Mouse (Mus musculus): Measurements from ENCODE around the gene Zfp235. TPM values are rescaled to one million over a fixed set of nuclear protein-coding genes. Genes with fewer than 3 reads are reported as not detected.
A peak's percentile ranks its signal among the peaks of the same experiment; 100 is the strongest.

Zfp235 gene
- polyA plus RNA-seq, 1 experiment from 2014 or later, result 16.8 TPM

- Histone ChIP-seq H3K9me3 (ENCODE audit: control insufficient read depth, low read length) (peaks cover 17% of the 10 kb centered on the region), H3K9ac (ENCODE audit: low read depth, low read length) (peak overlapping the region; percentile 75), H3K4me3 (ENCODE audit: low read length) (peak overlapping the region; percentile 63), H3K36me3 (ENCODE audit: control insufficient read depth, insufficient read depth, low read length) (peaks cover 7% of the 10 kb centered on the region; the same call in 1 of the 2 replicates), H3K27me3 (ENCODE audit: control insufficient read depth, insufficient read depth, low read length) (no peaks in the 10 kb centered on the region), H3K27ac (ENCODE audit: low read depth, low read length) (peak overlapping the region; percentile 75; the same call in 1 of the 2 replicates), H3K4me1 (ENCODE audit: control insufficient read depth, insufficient read depth, low read length) (no peaks in the 10 kb centered on the region), H3K4me2 (replicated peaks; ENCODE audit: low read depth, low read length) (peak overlapping the region; percentile 72)
- 10% methylated on average over 12 of the region's 12 CpGs for WGBS
- peak; percentile 33; the same call in 1 of the 2 replicates for ATAC-seq (ENCODE audit: low FRiP score, low TSS enrichment)
These were observed 21.0 kb upstream of the Zfp235 start for GRCm38 (mm10) chr7:24113001-24113400.

GRCm38 (mm10) chr7:24116655-24117054, 17.3 kb upstream of the Zfp235 start:
- Histone ChIP-seq H3K9me3 (ENCODE audit: control insufficient read depth, low read length) (no peaks in the 10 kb centered on the region), H3K4me3 (ENCODE audit: low read length) (no peak overlapping the region), H3K27me3 (ENCODE audit: control insufficient read depth, insufficient read depth, low read length) (no peaks in the 10 kb centered on the region), H3K4me1 (ENCODE audit: control insufficient read depth, insufficient read depth, low read length) (no peaks in the 10 kb centered on the region), H3K9ac (ENCODE audit: low read depth, low read length) (no peak overlapping the region), H3K27ac (ENCODE audit: low read depth, low read length) (no peak overlapping the region), H3K36me3 (ENCODE audit: control insufficient read depth, insufficient read depth, low read length) (no peaks in the 10 kb centered on the region), H3K4me2 (replicated peaks; ENCODE audit: low read depth, low read length) (no peak overlapping the region)
- WGBS, result 83% methylated on average over 4 of the region's 4 CpGs
- no peak for ATAC-seq (ENCODE audit: low FRiP score, low TSS enrichment)

- WGBS, result 20% methylated on average over 6 of the region's 6 CpGs
- H3K4me1 ChIP-seq (ENCODE audit: control insufficient read depth, insufficient read depth, low read length), result peaks cover 5% of the 10 kb centered on the region; the same call in 1 of the 2 replicates
- no peaks in the 10 kb centered on the region for H3K9me3 ChIP-seq (ENCODE audit: control insufficient read depth, low read length)
- peak overlapping the region; percentile 24; the same call in 1 of the 2 replicates for H3K27ac ChIP-seq (ENCODE audit: low read depth, low read length)
- peak overlapping the region; percentile 78 for H3K4me3 ChIP-seq (ENCODE audit: low read length)
- peaks cover 15% of the 10 kb centered on the region; the same call in 1 of the 2 replicates for H3K36me3 ChIP-seq (ENCODE audit: control insufficient read depth, insufficient read depth, low read length)
- H3K27me3 ChIP-seq (ENCODE audit: control insufficient read depth, insufficient read depth, low read length), result no peaks in the 10 kb centered on the region
- peak; percentile 36; the same call in 1 of the 2 replicates for ATAC-seq (ENCODE audit: low FRiP score, low TSS enrichment)
- H3K9ac ChIP-seq (ENCODE audit: low read depth, low read length), result peak overlapping the region; percentile 76
- H3K4me2 ChIP-seq (replicated peaks; ENCODE audit: low read depth, low read length), result peak overlapping the region; percentile 63
These were observed 459 bp upstream of the Zfp235 start for GRCm38 (mm10) chr7:24133425-24133995.

GRCm38 (mm10) chr7:24142566-24142965, 8.6 kb downstream of the Zfp235 start:
- H3K9ac ChIP-seq (ENCODE audit: low read depth, low read length), result no peak overlapping the region
- WGBS, result 95% methylated on average over 6 of the region's 6 CpGs
- H3K36me3 ChIP-seq (ENCODE audit: control insufficient read depth, insufficient read depth, low read length), result peaks cover 21% of the 10 kb centered on the region; the same call in 1 of the 2 replicates
- H3K4me3 ChIP-seq (ENCODE audit: low read length), result no peak overlapping the region
- no peaks in the 10 kb centered on the region; the same call in 1 of the 2 replicates for H3K9me3 ChIP-seq (ENCODE audit: control insufficient read depth, low read length)
- no peak overlapping the region for H3K27ac ChIP-seq (ENCODE audit: low read depth, low read length)
- H3K27me3 ChIP-seq (ENCODE audit: control insufficient read depth, insufficient read depth, low read length), result no peaks in the 10 kb centered on the region
- no peaks in the 10 kb centered on the region for H3K4me1 ChIP-seq (ENCODE audit: control insufficient read depth, insufficient read depth, low read length)
- no peak overlapping the region for H3K4me2 ChIP-seq (replicated peaks; ENCODE audit: low read depth, low read length)
- ATAC-seq (ENCODE audit: low FRiP score, low TSS enrichment), result no peak

GRCm38 (mm10) chr7:24153272-24153671, 19.3 kb downstream of the Zfp235 start:
- WGBS, result 22% methylated on average over 1 of the region's 1 CpGs
- Histone ChIP-seq H3K9ac (ENCODE audit: low read depth, low read length) (no peak overlapping the region), H3K4me3 (ENCODE audit: low read length) (no peak overlapping the region), H3K27me3 (ENCODE audit: control insufficient read depth, insufficient read depth, low read length) (no peaks in the 10 kb centered on the region), H3K4me2 (replicated peaks; ENCODE audit: low read depth, low read length) (no peak overlapping the region), H3K27ac (ENCODE audit: low read depth, low read length) (no peak overlapping the region), H3K36me3 (ENCODE audit: control insufficient read depth, insufficient read depth, low read length) (no peaks in the 10 kb centered on the region), H3K4me1 (ENCODE audit: control insufficient read depth, insufficient read depth, low read length) (no peaks in the 10 kb centered on the region), H3K9me3 (ENCODE audit: control insufficient read depth, low read length) (no peaks in the 10 kb centered on the region)
- no peak for ATAC-seq (ENCODE audit: low FRiP score, low TSS enrichment)

GRCm38 (mm10) chr7:24172191-24172590, 38.2 kb downstream of the Zfp235 start:
- Histone ChIP-seq H3K4me3 (ENCODE audit: low read length) (no peak overlapping the region), H3K4me2 (replicated peaks; ENCODE audit: low read depth, low read length) (no peak overlapping the region), H3K9ac (ENCODE audit: low read depth, low read length) (no peak overlapping the region), H3K9me3 (ENCODE audit: control insufficient read depth, low read length) (no peaks in the 10 kb centered on the region), H3K36me3 (ENCODE audit: control insufficient read depth, insufficient read depth, low read length) (no peaks in the 10 kb centered on the region), H3K27ac (ENCODE audit: low read depth, low read length) (no peak overlapping the region), H3K27me3 (ENCODE audit: control insufficient read depth, insufficient read depth, low read length) (no peaks in the 10 kb centered on the region), H3K4me1 (ENCODE audit: control insufficient read depth, insufficient read depth, low read length) (no peaks in the 10 kb centered on the region)
- WGBS, result 69% methylated on average over 4 of the region's 4 CpGs
- ATAC-seq (ENCODE audit: low FRiP score, low TSS enrichment), result no peak

GRCm38 (mm10) chr7:24174618-24175336, 40.8 kb downstream of the Zfp235 start, which contains the start of gene Zfp114:
TSS of gene Zfp114 (plus strand) at chr7:24175060.
- peak within 1 kb of the TSS; percentile 49; the same call in 1 of the 2 replicates for H3K27ac ChIP-seq (ENCODE audit: low read depth, low read length)
- whole genome bisulfite sequencing, result 13% methylated on average over 23 of the region's 23 CpGs

GRCm38 (mm10) chr7:24175337-24175711, 41.4 kb downstream of the Zfp235 start:
- peak overlapping the region; percentile 43 for H3K4me2 ChIP-seq (replicated peaks; ENCODE audit: low read depth, low read length)
- H3K9me3 ChIP-seq (ENCODE audit: control insufficient read depth, low read length), result no peaks in the 10 kb centered on the region
- no peak for ATAC-seq (ENCODE audit: low FRiP score, low TSS enrichment)
- peak overlapping the region; percentile 68 for H3K9ac ChIP-seq (ENCODE audit: low read depth, low read length)
- no peak overlapping the region for H3K27ac ChIP-seq (ENCODE audit: low read depth, low read length)
- peak overlapping the region; percentile 56 for H3K4me3 ChIP-seq (ENCODE audit: low read length)
- no peaks in the 10 kb centered on the region for H3K27me3 ChIP-seq (ENCODE audit: control insufficient read depth, insufficient read depth, low read length)
- WGBS, result 53% methylated on average over 6 of the region's 6 CpGs
- no peaks in the 10 kb centered on the region for H3K36me3 ChIP-seq (ENCODE audit: control insufficient read depth, insufficient read depth, low read length)
- no peaks in the 10 kb centered on the region for H3K4me1 ChIP-seq (ENCODE audit: control insufficient read depth, insufficient read depth, low read length)

More at GRCm38 (mm10) chr7:24174618-24175336, 40.8 kb downstream of the Zfp235 start, which contains the start of gene Zfp114:
- no peaks in the 10 kb centered on the region for H3K27me3 ChIP-seq (ENCODE audit: control insufficient read depth, insufficient read depth, low read length)
- H3K4me2 ChIP-seq (replicated peaks; ENCODE audit: low read depth, low read length), result peak within 1 kb of the TSS; percentile 43
- H3K36me3 ChIP-seq (ENCODE audit: control insufficient read depth, insufficient read depth, low read length), result no peaks in the 10 kb centered on the region
- ATAC-seq (ENCODE audit: low FRiP score, low TSS enrichment), result peak; percentile 94
- H3K9me3 ChIP-seq (ENCODE audit: control insufficient read depth, low read length), result no peaks in the 10 kb centered on the region
- no peaks in the 10 kb centered on the region for H3K4me1 ChIP-seq (ENCODE audit: control insufficient read depth, insufficient read depth, low read length)
- H3K4me3 ChIP-seq (ENCODE audit: low read length), result peak within 1 kb of the TSS; percentile 56
- H3K9ac ChIP-seq (ENCODE audit: low read depth, low read length), result peak within 1 kb of the TSS; percentile 68

- Histone ChIP-seq H3K27me3 (ENCODE audit: control insufficient read depth, insufficient read depth, low read length) (no peaks in the 10 kb centered on the region), H3K9me3 (ENCODE audit: control insufficient read depth, low read length) (no peaks in the 10 kb centered on the region), H3K36me3 (ENCODE audit: control insufficient read depth, insufficient read depth, low read length) (no peaks in the 10 kb centered on the region), H3K9ac (ENCODE audit: low read depth, low read length) (no peak overlapping the region), H3K27ac (ENCODE audit: low read depth, low read length) (no peak overlapping the region), H3K4me3 (ENCODE audit: low read length) (no peak overlapping the region), H3K4me1 (ENCODE audit: control insufficient read depth, insufficient read depth, low read length) (no peaks in the 10 kb centered on the region), H3K4me2 (replicated peaks; ENCODE audit: low read depth, low read length) (no peak overlapping the region)
- ATAC-seq (ENCODE audit: low FRiP score, low TSS enrichment), result no peak
- 69% methylated on average over 1 of the region's 1 CpGs for WGBS
These were observed 53.6 kb downstream of the Zfp235 start for GRCm38 (mm10) chr7:24187611-24188010.
